Mouse (Mus musculus) ovary, postnatal 14 days (tissue): ENCODE results near the gene Olfr1373.

Experiments used
- DNase-seq: peaks from one replicate; pipeline ENCODE4 v3.0.0; 2022; ENCODE audit warnings: low spot score

Olfr1373 gene

GRCm38 (mm10) chr11:52106037-52106436 is 39.3 kb downstream of the Olfr1373 start:
- DNase-seq, result no peak

- DNase-seq, result no peak
These were observed 39.8 kb downstream of the Olfr1373 start for GRCm38 (mm10) chr11:52105503-52105902.

GRCm38 (mm10) chr11:52102977-52103376 is 42.4 kb downstream of the Olfr1373 start:
- DNase-seq, result no peak

GRCm38 (mm10) chr11:52099771-52100219 is 45.5 kb downstream of the Olfr1373 start:
- DNase-seq, result no peak

- peak; percentile 58 for DNase-seq
These were observed 46.1 kb downstream of the Olfr1373 start for GRCm38 (mm10) chr11:52099031-52099761.

- peak; percentile 95 for DNase-seq
These were observed 46.9 kb downstream of the Olfr1373 start, which contains the start of gene Ppp2ca for GRCm38 (mm10) chr11:52098398-52098946. Gene Ppp2ca (plus strand): TSS chr11:52098681.

GRCm38 (mm10) chr11:52097596-52097995 is 47.7 kb downstream of the Olfr1373 start:
- DNase-seq, result no peak

- no peak for DNase-seq
These were observed 48.3 kb downstream of the Olfr1373 start for GRCm38 (mm10) chr11:52097016-52097415.
